Mouse (Mus musculus) E14TG2a.4 (cell line): ENCODE results near the gene Plscr3.

Experiments
- CTCF ChIP-seq: conservative IDR thresholded peaks from 2 replicates; pipeline ENCODE4 v1.5.1; 2014; ENCODE audit warnings: low read length
- NANOG ChIP-seq: IDR thresholded peaks from 2 replicates; pipeline ENCODE4 v1.6.1; 2014; ENCODE audit warnings: borderline replicate concordance, low read length, mixed read lengths
- POU5F1 ChIP-seq: IDR thresholded peaks from 2 replicates; pipeline ENCODE4 v1.6.1; 2014; ENCODE audit warnings: low read length, borderline replicate concordance

- no peak for TF ChIP-seq CTCF
- TF ChIP-seq NANOG, result no peak
- no peak for TF ChIP-seq POU5F1
Observed at GRCm38 (mm10) chr11:69878399-69878798, 32.2 kb downstream of the Plscr3 start.
